8 mouse cellular contexts compared by ENCODE assay signal in the genomic region with DNA sequence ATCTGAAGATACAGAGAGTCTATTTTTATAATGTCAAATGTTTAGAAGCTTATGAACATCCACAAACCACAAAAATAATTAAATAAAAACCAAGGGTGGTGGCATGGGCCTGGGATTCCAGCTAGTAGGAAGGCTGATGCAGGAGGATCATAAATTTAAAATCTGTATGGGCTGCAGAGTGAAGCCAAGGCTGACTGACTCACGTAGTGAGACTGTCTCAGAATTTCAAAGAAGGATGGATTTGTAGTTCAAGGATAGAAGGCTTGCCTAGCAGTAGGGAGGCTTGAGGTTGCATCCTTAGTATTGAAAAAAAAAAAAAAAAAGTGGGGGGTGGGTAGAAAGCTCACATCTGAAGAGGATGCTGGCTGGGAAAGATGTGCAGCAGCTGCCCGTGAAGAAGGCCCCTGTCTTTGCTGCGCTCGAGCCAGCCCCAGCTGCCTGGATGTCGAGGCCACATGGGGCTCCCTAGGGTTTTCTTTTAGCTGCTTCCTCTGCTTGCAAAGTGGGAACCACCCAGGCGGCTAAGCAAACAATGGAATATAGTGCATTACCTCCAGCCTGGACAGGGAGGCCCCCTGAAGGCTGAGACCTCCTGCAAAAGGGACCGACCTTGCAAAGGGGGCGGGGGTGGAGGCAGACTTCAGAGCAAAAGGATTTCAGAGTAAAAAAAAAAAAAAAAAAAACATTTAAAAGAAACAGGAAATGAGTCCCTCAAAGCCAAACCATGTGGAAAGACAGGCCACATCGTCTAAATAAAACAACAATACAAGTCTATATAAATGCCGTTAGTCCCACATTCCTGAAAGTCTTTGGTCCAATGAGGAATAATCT.
A peak's percentile ranks its signal among the peaks of the same experiment; 100 is the strongest.
DNase-seq lines count a peak whose midpoint lies in the region; ATAC-seq lines count a peak whose summit lies in the region.

No protein-coding gene starts in this region.

- peak overlapping the region; percentile 68 for H3K27ac ChIP-seq in heart, embryonic 15.5 days

- 23% methylated on average over 10 of the region's 10 CpGs for WGBS in heart, embryonic 15.5 days

- no peaks in the 10 kb centered on the region for H3K9me3 ChIP-seq in heart, embryonic 15.5 days (replicated peaks)

- H3K9ac ChIP-seq in heart, embryonic 15.5 days = no peak overlapping the region

- peaks cover 26% of the 10 kb centered on the region for H3K4me1 ChIP-seq in heart, embryonic 15.5 days (replicated peaks)

- H3K27me3 ChIP-seq in heart, embryonic 15.5 days = no peaks in the 10 kb centered on the region

- H3K36me3 ChIP-seq in heart, embryonic 15.5 days = no peaks in the 10 kb centered on the region

- ATAC-seq in heart, embryonic 15.5 days (replicated peaks; ENCODE audit: insufficient number of reproducible peaks, insufficient read depth, low FRiP score, low read depth) = 0 out of 2 replicates have a peak, but pooled peaks have one; percentile 12

- peak; percentile 23 for DNase-seq in thymus, postnatal 0 days (ENCODE audit: low spot score)
- DNase-seq in thymus, postnatal 36 days = no peak
- DNase-seq in embryo, embryonic 9.5 days (ENCODE audit: extremely low spot score) = peak; percentile 76
- DNase-seq in kidney, postnatal 25 days = peak; percentile 51 to 74
- peak; percentile 63 for DNase-seq in neural tube, embryonic 10.5 days (ENCODE audit: extremely low spot score, low spot score)
- DNase-seq in cerebellum, adult 9-10 months = no peak
- no peak for DNase-seq in left cerebral cortex, adult 18-20 months (ENCODE audit: low spot score in 2 of 2)

- H3K4me2 ChIP-seq in heart, embryonic 15.5 days = peak overlapping the region; percentile 1; the same call in 1 of the 2 replicates

- H3K4me3 ChIP-seq in heart, embryonic 15.5 days = no peak overlapping the region

Comparison
In these comparisons a context has a peak if more than half of its experiments do, and no peak if none do; other contexts are left out.
1. DNase-seq: peak in thymus, postnatal 0 days (single experiment), embryo, embryonic 9.5 days (single experiment), kidney, postnatal 25 days (2 of 2) and neural tube, embryonic 10.5 days (single experiment); none in thymus, postnatal 36 days (0 of 2), cerebellum, adult 9-10 months (single experiment) and left cerebral cortex, adult 18-20 months (0 of 2).